Mouse (Mus musculus) limb, embryonic 10.5 days (tissue): ENCODE measurements at regions not wholly inside any gene's neighbourhood (a gene's known extent, or its start where the extent isn't known, plus 50 kb on each side); places are given as distances from the start of the nearest gene placed in this dataset.
A peak's percentile ranks its signal among the peaks of the same experiment; 100 is the strongest.

Experiments
- DNase-seq: peaks from one replicate; pipeline ENCODE4 v3.0.0-alpha.2; 2017; ENCODE audit warnings: low spot score
- H3K27ac ChIP-seq: fragments of 300-500 bp; sonication (generic); 2 replicates; pipeline ENCODE4 v1.5.1; 2016; ENCODE audit warnings: mild to moderate bottlenecking
- H3K27me3 ChIP-seq: fragments of 300-500 bp; sonication (generic); 2 replicates; pipeline ENCODE4 v1.6.1; 2016; ENCODE audit warnings: low read depth, mild to moderate bottlenecking; ENCODE audit not compliant: poor library complexity, severe bottlenecking
- H3K36me3 ChIP-seq: fragments of 300-500 bp; sonication (generic); 2 replicates; pipeline ENCODE4 v1.6.1; 2016; ENCODE audit warnings: mild to moderate bottlenecking, moderate library complexity
- H3K4me1 ChIP-seq: fragments of 300-500 bp; sonication (generic); 2 replicates; pipeline ENCODE4 v1.6.1; 2016
- H3K4me3 ChIP-seq: fragments of 300-500 bp; sonication (generic); 2 replicates; pipeline ENCODE4 v1.5.1; 2016; ENCODE audit warnings: mild to moderate bottlenecking, moderate library complexity
- H3K9me3 ChIP-seq: fragments of 300-500 bp; sonication (generic); replicated peaks from 2 replicates; pipeline ENCODE4 v1.6.1; 2016; ENCODE audit warnings: mild to moderate bottlenecking
- WGBS: fragments of 180-500 bp; shearing (Covaris S2); methylation state at CpG from one replicate; pipeline ENCODE4 v1.1.7; 2016; 5-methylcytosine and 5-hydroxymethylcytosine counted together

DNA sequence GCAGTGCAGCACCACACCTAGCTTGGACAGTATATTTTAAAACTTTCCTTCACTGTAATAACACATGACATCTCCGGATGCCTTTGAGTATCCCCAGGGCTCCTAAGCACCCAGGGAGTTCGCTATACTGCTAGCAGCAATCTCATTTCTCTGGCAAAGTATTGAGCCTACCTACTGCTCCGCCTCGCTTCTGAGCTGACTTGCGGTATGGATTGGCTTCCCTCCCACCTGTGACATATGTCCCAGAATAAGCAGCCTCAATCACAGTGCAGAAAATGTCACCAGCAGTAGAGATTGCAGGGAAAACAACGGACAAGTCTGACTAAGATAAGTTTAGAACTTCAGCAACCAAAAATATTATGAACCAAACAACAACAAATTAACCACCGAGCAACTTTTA lies 131.8 kb downstream of the Gm10260 start:
- WGBS: 90% methylated on average over 7 of the region's 7 CpGs
- Histone ChIP-seq H3K4me3 (no peak overlapping the region), H3K9me3 (no peaks in the 10 kb centered on the region), H3K27me3 (no peaks in the 10 kb centered on the region), H3K36me3 (no peaks in the 10 kb centered on the region), H3K4me1 (no peaks in the 10 kb centered on the region), H3K27ac (no peak overlapping the region)
- no peak for DNase-seq

DNA sequence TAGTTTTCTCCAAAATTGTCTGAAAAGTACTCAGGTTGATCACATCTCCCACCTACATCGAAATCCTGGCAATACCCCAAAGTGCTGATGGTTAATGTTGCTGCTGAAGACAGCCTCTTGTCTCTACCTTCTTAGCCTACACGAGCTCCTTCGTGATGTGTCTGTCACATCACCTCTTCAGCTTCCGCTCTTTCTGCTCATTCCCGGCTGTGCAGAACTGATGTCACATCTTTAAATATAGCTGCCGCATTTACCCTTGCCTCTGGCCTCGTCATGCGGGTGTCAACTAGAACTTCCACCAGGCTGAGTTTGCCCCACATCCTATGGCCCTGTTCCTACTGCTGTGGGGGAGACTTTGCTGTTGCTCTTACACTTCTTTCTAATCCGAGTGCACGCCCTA lies 133.2 kb downstream of the Gm10260 start:
- H3K27ac ChIP-seq: no peak overlapping the region
- H3K36me3 ChIP-seq: no peaks in the 10 kb centered on the region
- no peak for DNase-seq
- WGBS: 93% methylated on average over 10 of the region's 10 CpGs
- H3K4me3 ChIP-seq: no peak overlapping the region
- no peaks in the 10 kb centered on the region for H3K9me3 ChIP-seq
- no peaks in the 10 kb centered on the region for H3K27me3 ChIP-seq
- H3K4me1 ChIP-seq: no peaks in the 10 kb centered on the region

- DNase-seq: no peak
- Histone ChIP-seq H3K9me3 (no peaks in the 10 kb centered on the region), H3K4me1 (no peaks in the 10 kb centered on the region), H3K36me3 (no peaks in the 10 kb centered on the region), H3K27ac (no peak overlapping the region), H3K4me3 (no peak overlapping the region), H3K27me3 (no peaks in the 10 kb centered on the region)
- WGBS: 71% methylated on average over 5 of the region's 5 CpGs
Measured at GRCm38 (mm10) chr13:97626786-97627185, 133.6 kb downstream of the Gm10260 start.

DNA sequence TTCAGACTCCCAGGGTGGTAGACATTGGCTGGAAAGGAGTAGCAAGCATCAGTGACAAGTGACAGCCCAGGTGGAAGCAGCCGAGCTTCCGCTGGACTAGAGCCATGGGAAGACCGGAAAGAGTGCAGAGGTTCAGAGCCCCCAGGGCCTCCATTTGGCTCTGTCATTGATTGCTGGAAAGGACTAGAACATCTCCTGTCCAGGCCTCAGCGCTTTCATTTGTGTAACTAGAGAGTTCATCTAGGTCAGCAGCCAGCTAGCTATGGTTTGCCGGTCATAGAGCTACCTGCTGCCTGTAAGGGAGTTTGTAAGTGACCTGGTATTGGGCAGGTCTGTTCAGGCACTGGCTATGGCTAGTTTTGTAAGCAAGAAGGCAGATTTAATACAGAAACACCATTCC lies 134.3 kb downstream of the Gm10260 start:
- Histone ChIP-seq H3K36me3 (no peaks in the 10 kb centered on the region), H3K4me3 (no peak overlapping the region), H3K4me1 (no peaks in the 10 kb centered on the region), H3K27ac (no peak overlapping the region), H3K9me3 (no peaks in the 10 kb centered on the region), H3K27me3 (no peaks in the 10 kb centered on the region)
- WGBS: 86% methylated on average over 5 of the region's 5 CpGs
- DNase-seq: no peak

DNA sequence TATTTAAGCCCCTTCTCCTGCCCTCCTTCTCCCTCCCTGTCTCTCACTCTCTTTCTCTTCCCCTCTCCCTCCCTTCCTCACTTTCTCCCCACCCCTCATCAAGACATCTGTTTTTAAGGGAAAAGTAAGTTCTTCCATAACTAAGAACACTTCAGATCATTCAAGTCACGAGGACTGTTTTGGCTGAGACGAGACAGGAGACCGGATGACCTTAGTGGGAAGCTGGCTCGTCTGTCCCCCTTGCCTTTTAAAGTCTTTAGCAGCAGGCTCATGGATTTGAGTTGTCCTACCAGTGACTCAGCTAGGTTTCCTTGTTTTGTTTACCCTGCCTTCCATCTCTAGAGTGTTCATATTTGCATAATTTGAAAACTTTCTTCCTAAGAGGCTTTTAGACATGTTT lies 135.0 kb downstream of the Gm10260 start:
- Histone ChIP-seq H3K27ac (no peak overlapping the region), H3K27me3 (no peaks in the 10 kb centered on the region), H3K36me3 (no peaks in the 10 kb centered on the region), H3K4me1 (no peaks in the 10 kb centered on the region), H3K4me3 (no peak overlapping the region), H3K9me3 (no peaks in the 10 kb centered on the region)
- DNase-seq: no peak
- 75% methylated on average over 4 of the region's 4 CpGs for WGBS

GRCm38 (mm10) chr13:97618190-97618586 lies 142.2 kb downstream of the Gm10260 start:
- H3K4me1 ChIP-seq: peaks cover 12% of the 10 kb centered on the region
- H3K4me3 ChIP-seq: no peak overlapping the region
- no peaks in the 10 kb centered on the region for H3K27me3 ChIP-seq
- no peaks in the 10 kb centered on the region for H3K9me3 ChIP-seq
- peak overlapping the region; percentile 75; the same call in 1 of the 2 replicates for H3K27ac ChIP-seq
- DNase-seq: no peak
- 88% methylated on average over 6 of the region's 6 CpGs for WGBS
- no peaks in the 10 kb centered on the region for H3K36me3 ChIP-seq

GRCm38 (mm10) chr13:97617511-97618189 lies 142.8 kb downstream of the Gm10260 start:
- Histone ChIP-seq H3K4me3 (no peak overlapping the region), H3K27ac (peak overlapping the region; percentile 75), H3K4me1 (peaks cover 12% of the 10 kb centered on the region), H3K27me3 (no peaks in the 10 kb centered on the region), H3K36me3 (no peaks in the 10 kb centered on the region), H3K9me3 (no peaks in the 10 kb centered on the region)
- 51% methylated on average over 13 of the region's 13 CpGs for WGBS
- DNase-seq: peak; percentile 40

- Histone ChIP-seq H3K9me3 (no peaks in the 10 kb centered on the region), H3K36me3 (no peaks in the 10 kb centered on the region), H3K4me3 (no peak overlapping the region), H3K27me3 (no peaks in the 10 kb centered on the region), H3K27ac (peak overlapping the region; percentile 75), H3K4me1 (peaks cover 12% of the 10 kb centered on the region)
- DNase-seq: no peak
Measured at GRCm38 (mm10) chr13:97616919-97617318, 143.5 kb downstream of the Gm10260 start.

GRCm38 (mm10) chr13:97607221-97607723 lies 153.2 kb downstream of the Gm10260 start:
- H3K27ac ChIP-seq: peak overlapping the region; percentile 72; the same call in 1 of the 2 replicates
- peaks cover 31% of the 10 kb centered on the region for H3K4me1 ChIP-seq
- peak; percentile 70 for DNase-seq
- no peak overlapping the region for H3K4me3 ChIP-seq
- H3K27me3 ChIP-seq: no peaks in the 10 kb centered on the region
- H3K9me3 ChIP-seq: no peaks in the 10 kb centered on the region
- H3K36me3 ChIP-seq: no peaks in the 10 kb centered on the region
- WGBS: 26% methylated on average over 11 of the region's 11 CpGs

GRCm38 (mm10) chr13:97604451-97604850 lies 156.0 kb downstream of the Gm10260 start:
- 87% methylated on average over 3 of the region's 3 CpGs for WGBS
- no peaks in the 10 kb centered on the region for H3K9me3 ChIP-seq
- H3K36me3 ChIP-seq: no peaks in the 10 kb centered on the region
- no peaks in the 10 kb centered on the region for H3K27me3 ChIP-seq
- H3K27ac ChIP-seq: no peak overlapping the region
- no peak for DNase-seq
- peaks cover 59% of the 10 kb centered on the region for H3K4me1 ChIP-seq
- no peak overlapping the region for H3K4me3 ChIP-seq

- no peaks in the 10 kb centered on the region for H3K36me3 ChIP-seq
- no peak for DNase-seq
- WGBS: 65% methylated on average over 7 of the region's 7 CpGs
- H3K27me3 ChIP-seq: no peaks in the 10 kb centered on the region
- H3K4me1 ChIP-seq: peaks cover 64% of the 10 kb centered on the region
- peak overlapping the region; percentile 81 for H3K27ac ChIP-seq
- no peaks in the 10 kb centered on the region for H3K9me3 ChIP-seq
- no peak overlapping the region for H3K4me3 ChIP-seq
Measured at GRCm38 (mm10) chr13:97601135-97601730, 159.2 kb downstream of the Gm10260 start.

DNA sequence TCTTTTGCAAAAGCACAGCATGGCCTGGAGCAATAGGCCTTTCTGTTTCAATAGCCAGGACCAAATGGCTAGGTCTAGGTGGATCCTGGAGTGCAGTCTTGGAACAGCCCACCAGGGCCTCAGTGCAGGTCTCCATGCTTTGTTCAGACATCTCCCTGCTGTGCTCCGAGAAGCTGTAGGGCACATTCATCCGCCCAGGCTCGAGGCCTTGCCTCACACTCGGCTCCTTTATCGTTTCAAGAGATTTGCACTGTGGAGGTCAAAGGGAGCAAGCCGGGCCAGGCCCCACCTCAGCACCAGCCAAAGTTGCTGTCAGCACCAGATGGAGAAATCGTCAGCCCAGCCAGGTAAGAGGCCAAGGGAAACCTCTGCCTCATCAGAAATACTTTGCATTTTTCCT lies 160.3 kb downstream of the Gm10260 start:
- H3K4me1 ChIP-seq: peaks cover 54% of the 10 kb centered on the region
- no peak overlapping the region for H3K4me3 ChIP-seq
- H3K27me3 ChIP-seq: no peaks in the 10 kb centered on the region
- H3K9me3 ChIP-seq: no peaks in the 10 kb centered on the region
- peak overlapping the region; percentile 81 for H3K27ac ChIP-seq
- no peaks in the 10 kb centered on the region for H3K36me3 ChIP-seq
- no peak for DNase-seq
- 76% methylated on average over 7 of the region's 7 CpGs for WGBS

- Histone ChIP-seq H3K27ac (peak overlapping the region; percentile 81), H3K4me1 (peaks cover 54% of the 10 kb centered on the region), H3K36me3 (no peaks in the 10 kb centered on the region), H3K9me3 (no peaks in the 10 kb centered on the region), H3K4me3 (no peak overlapping the region), H3K27me3 (no peaks in the 10 kb centered on the region)
- DNase-seq: peak; percentile 62
- 56% methylated on average over 15 of the region's 15 CpGs for WGBS
Measured at GRCm38 (mm10) chr13:97598507-97599431, 161.7 kb downstream of the Gm10260 start.
